Mouse (Mus musculus): ENCODE measurements around the gene Syne1. TPM values are rescaled to one million over a fixed set of nuclear protein-coding genes. Genes with fewer than 3 reads are reported as not detected.

The Syne1 gene
- polyA plus RNA-seq (2015; fragmentation: Nextera tagmentation; extraction: Ambion mirVana), result 7.3 and 7.5 TPM in 2 replicates

- 32% methylated on average over 5 of the region's 5 CpGs for WGBS
- Histone ChIP-seq H3K4me2 (replicated peaks) (peak within 1 kb of the TSS; percentile 76), H3K27ac (peak within 1 kb of the TSS; percentile 78), H3K4me3 (replicated peaks) (peak within 1 kb of the TSS; percentile 62), H3K9me3 (no peaks in the 10 kb centered on the region), H3K36me3 (no peaks in the 10 kb centered on the region), H3K4me1 (replicated peaks) (peaks cover 9% of the 10 kb centered on the region; the same call in 1 of the 2 replicates), H3K9ac (replicated peaks) (peak within 1 kb of the TSS; percentile 76), H3K27me3 (peaks cover 3% of the 10 kb centered on the region; the same call in 1 of the 2 replicates)
- ATAC-seq, result no peak
These were observed at the start of gene Syne1 for GRCm38 (mm10) chr10:5551382-5551781. Gene Syne1 (minus strand): TSS chr10:5551482.

DNA sequence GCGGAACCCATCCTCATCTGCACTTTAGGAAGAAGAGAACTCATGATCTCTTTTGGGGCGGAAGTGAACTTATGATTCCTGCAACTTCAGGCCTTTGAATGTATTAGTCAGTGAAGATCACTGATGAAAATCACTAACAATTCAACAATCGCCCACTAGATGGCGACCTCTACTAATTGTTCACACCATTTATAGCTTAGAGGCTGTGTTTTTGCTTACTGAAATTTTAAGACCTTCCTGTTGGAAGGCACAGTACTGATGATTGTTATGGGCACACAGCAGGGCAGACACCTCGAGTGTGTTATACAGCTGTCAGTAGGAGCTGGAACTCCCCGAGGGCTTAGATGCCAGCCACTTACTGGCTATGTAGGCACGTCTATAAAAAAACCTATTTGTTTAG, 48.8 kb upstream of the Syne1 start:
- no peak overlapping the region for H3K9ac ChIP-seq (replicated peaks)
- 21% methylated on average over 7 of the region's 7 CpGs for whole genome bisulfite sequencing
- no peak overlapping the region for H3K4me2 ChIP-seq (replicated peaks)
- peak; percentile 94 for ATAC-seq
- H3K27me3 ChIP-seq, result no peaks in the 10 kb centered on the region
- H3K27ac ChIP-seq, result no peak overlapping the region
- no peaks in the 10 kb centered on the region for H3K9me3 ChIP-seq
- H3K36me3 ChIP-seq, result no peaks in the 10 kb centered on the region
- H3K4me3 ChIP-seq (replicated peaks), result no peak overlapping the region
- no peaks in the 10 kb centered on the region for H3K4me1 ChIP-seq (replicated peaks)

DNA sequence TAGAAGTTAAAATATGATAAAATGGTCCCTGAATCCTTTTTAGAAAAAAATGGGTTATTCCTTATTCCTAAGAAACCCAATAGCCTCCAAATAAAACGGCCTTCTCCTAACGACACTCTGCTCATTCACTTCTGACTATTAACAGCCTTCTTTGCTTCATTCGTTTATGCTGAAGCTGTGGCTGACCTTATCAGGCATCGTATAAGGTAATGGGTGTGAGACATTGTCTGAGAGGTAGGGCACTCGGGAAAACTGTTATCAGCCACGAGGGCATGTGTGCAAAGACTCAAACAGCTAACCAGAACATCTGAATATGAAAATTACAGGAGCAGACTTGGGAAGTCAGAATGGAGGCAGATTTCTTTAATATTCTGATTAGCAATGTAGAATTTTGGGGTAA, 45.3 kb upstream of the Syne1 start:
- Histone ChIP-seq H3K4me2 (replicated peaks) (no peak overlapping the region), H3K4me1 (replicated peaks) (no peaks in the 10 kb centered on the region), H3K9ac (replicated peaks) (no peak overlapping the region), H3K4me3 (replicated peaks) (no peak overlapping the region), H3K27ac (no peak overlapping the region), H3K36me3 (no peaks in the 10 kb centered on the region), H3K9me3 (no peaks in the 10 kb centered on the region), H3K27me3 (no peaks in the 10 kb centered on the region)
- no peak for ATAC-seq
- 73% methylated on average over 6 of the region's 6 CpGs for WGBS

- Histone ChIP-seq H3K4me3 (replicated peaks) (no peak overlapping the region), H3K4me2 (replicated peaks) (no peak overlapping the region), H3K4me1 (replicated peaks) (no peaks in the 10 kb centered on the region), H3K27me3 (no peaks in the 10 kb centered on the region), H3K9ac (replicated peaks) (no peak overlapping the region), H3K9me3 (no peaks in the 10 kb centered on the region), H3K36me3 (no peaks in the 10 kb centered on the region), H3K27ac (no peak overlapping the region)
- no peak for ATAC-seq
- WGBS, result 78% methylated on average over 5 of the region's 5 CpGs
These were observed 43.2 kb upstream of the Syne1 start for GRCm38 (mm10) chr10:5594457-5594856.

- H3K4me1 ChIP-seq (replicated peaks), result no peaks in the 10 kb centered on the region
- no peak within 1 kb of the TSS for H3K9ac ChIP-seq (replicated peaks)
- no peaks in the 10 kb centered on the region for H3K36me3 ChIP-seq
- H3K27me3 ChIP-seq, result no peaks in the 10 kb centered on the region
- ATAC-seq, result no peak
- H3K27ac ChIP-seq, result no peak within 1 kb of the TSS
- no peak within 1 kb of the TSS for H3K4me3 ChIP-seq (replicated peaks)
- H3K9me3 ChIP-seq, result no peaks in the 10 kb centered on the region
- no peak within 1 kb of the TSS for H3K4me2 ChIP-seq (replicated peaks)
- 64% methylated on average over 5 of the region's 5 CpGs for WGBS
These were observed 42.2 kb upstream of the Syne1 start, which contains the start of gene Myct1 for GRCm38 (mm10) chr10:5593464-5593863. Gene Myct1 (plus strand): TSS chr10:5593775.

GRCm38 (mm10) chr10:5591996-5592395, 40.7 kb upstream of the Syne1 start:
- H3K4me3 ChIP-seq (replicated peaks), result no peak overlapping the region
- WGBS, result 87% methylated on average over 4 of the region's 4 CpGs
- ATAC-seq, result no peak
- no peaks in the 10 kb centered on the region for H3K27me3 ChIP-seq
- H3K4me1 ChIP-seq (replicated peaks), result no peaks in the 10 kb centered on the region
- no peaks in the 10 kb centered on the region for H3K36me3 ChIP-seq
- H3K27ac ChIP-seq, result no peak overlapping the region
- H3K9ac ChIP-seq (replicated peaks), result no peak overlapping the region
- H3K4me2 ChIP-seq (replicated peaks), result no peak overlapping the region
- no peaks in the 10 kb centered on the region for H3K9me3 ChIP-seq

GRCm38 (mm10) chr10:5591061-5591460, 39.8 kb upstream of the Syne1 start:
- Histone ChIP-seq H3K9ac (replicated peaks) (no peak overlapping the region), H3K36me3 (no peaks in the 10 kb centered on the region), H3K9me3 (no peaks in the 10 kb centered on the region), H3K4me1 (replicated peaks) (no peaks in the 10 kb centered on the region), H3K27ac (no peak overlapping the region), H3K4me2 (replicated peaks) (no peak overlapping the region), H3K27me3 (no peaks in the 10 kb centered on the region), H3K4me3 (replicated peaks) (no peak overlapping the region)
- WGBS, result 79% methylated on average over 2 of the region's 2 CpGs
- no peak for ATAC-seq

DNA sequence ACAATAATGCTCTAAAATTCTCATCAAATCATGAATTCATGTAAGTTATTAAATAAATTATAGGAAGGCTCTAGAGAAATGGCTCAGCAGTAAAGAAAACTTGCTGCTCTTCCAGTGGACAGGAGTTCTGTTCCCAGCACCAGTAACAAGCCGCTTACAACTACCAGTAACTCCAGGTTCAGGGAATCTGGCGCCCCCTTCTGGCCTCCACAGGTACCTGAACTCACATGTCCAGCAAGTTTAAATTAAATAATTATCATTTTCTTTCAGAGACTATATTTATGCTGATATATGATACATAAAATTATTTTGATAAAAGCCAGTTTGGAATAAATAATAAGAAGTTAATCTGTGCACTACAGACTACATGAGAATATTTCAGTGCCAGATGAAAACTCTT, 22.0 kb upstream of the Syne1 start:
- no peak overlapping the region for H3K27ac ChIP-seq
- no peak overlapping the region for H3K4me2 ChIP-seq (replicated peaks)
- no peak overlapping the region for H3K9ac ChIP-seq (replicated peaks)
- no peaks in the 10 kb centered on the region for H3K27me3 ChIP-seq
- H3K4me1 ChIP-seq (replicated peaks), result no peaks in the 10 kb centered on the region
- WGBS, result 53% methylated on average over 2 of the region's 2 CpGs
- H3K4me3 ChIP-seq (replicated peaks), result no peak overlapping the region
- no peak for ATAC-seq
- H3K9me3 ChIP-seq, result no peaks in the 10 kb centered on the region; the same call in 1 of the 2 replicates
- no peaks in the 10 kb centered on the region for H3K36me3 ChIP-seq

DNA sequence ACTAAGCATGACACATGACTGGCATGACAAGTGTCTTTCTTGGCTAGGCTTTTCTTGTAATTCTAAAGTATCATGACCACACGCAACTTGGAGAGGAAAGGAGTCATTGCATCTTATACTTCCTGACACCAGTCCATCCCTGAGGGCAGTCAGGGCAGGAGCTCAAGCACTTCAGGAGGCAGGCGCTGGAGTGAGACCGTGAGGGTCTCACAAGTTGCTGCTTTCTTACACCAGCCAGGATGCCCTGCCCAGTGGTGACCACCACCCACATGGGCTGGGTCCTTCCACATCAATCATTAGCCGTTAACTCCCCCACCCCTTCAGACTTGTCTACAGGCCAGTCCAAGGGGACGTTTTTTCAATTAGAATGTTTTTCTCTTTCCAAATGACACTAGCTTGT, 20.1 kb upstream of the Syne1 start:
- Histone ChIP-seq H3K9ac (replicated peaks) (no peak overlapping the region), H3K9me3 (no peaks in the 10 kb centered on the region; the same call in 1 of the 2 replicates), H3K4me3 (replicated peaks) (no peak overlapping the region), H3K27ac (no peak overlapping the region), H3K27me3 (no peaks in the 10 kb centered on the region), H3K36me3 (no peaks in the 10 kb centered on the region), H3K4me2 (replicated peaks) (no peak overlapping the region), H3K4me1 (replicated peaks) (no peaks in the 10 kb centered on the region)
- 80% methylated on average over 5 of the region's 5 CpGs for WGBS
- ATAC-seq, result no peak

DNA sequence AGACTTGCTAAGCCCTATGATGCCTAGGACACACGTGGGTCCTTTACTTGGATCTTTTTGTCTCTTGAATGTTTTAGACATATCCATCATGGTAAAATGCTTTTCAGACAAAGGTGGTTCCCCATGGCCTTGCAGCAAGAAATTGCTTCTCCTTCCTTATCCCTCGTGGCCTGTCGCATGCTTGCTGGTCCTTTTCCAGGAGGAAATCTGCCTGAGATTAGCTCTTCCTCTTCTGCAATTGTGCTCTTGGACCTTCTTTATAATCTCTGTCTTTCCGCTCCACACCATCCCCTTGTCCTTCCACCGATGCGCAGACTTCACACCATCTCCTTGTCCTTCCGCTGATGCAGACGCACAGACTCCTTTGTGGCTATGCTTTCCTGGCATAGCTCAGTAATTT, 18.8 kb upstream of the Syne1 start:
- no peaks in the 10 kb centered on the region for H3K36me3 ChIP-seq
- ATAC-seq, result no peak
- no peak overlapping the region for H3K27ac ChIP-seq
- H3K9me3 ChIP-seq, result no peaks in the 10 kb centered on the region; the same call in 1 of the 2 replicates
- H3K9ac ChIP-seq (replicated peaks), result no peak overlapping the region
- no peaks in the 10 kb centered on the region for H3K27me3 ChIP-seq
- no peaks in the 10 kb centered on the region for H3K4me1 ChIP-seq (replicated peaks)
- no peak overlapping the region for H3K4me2 ChIP-seq (replicated peaks)
- WGBS, result 88% methylated on average over 8 of the region's 8 CpGs
- no peak overlapping the region for H3K4me3 ChIP-seq (replicated peaks)

- Histone ChIP-seq H3K4me3 (replicated peaks) (no peak overlapping the region), H3K9me3 (no peaks in the 10 kb centered on the region), H3K27me3 (no peaks in the 10 kb centered on the region), H3K9ac (replicated peaks) (no peak overlapping the region), H3K27ac (no peak overlapping the region), H3K4me2 (replicated peaks) (no peak overlapping the region), H3K36me3 (no peaks in the 10 kb centered on the region), H3K4me1 (replicated peaks) (no peaks in the 10 kb centered on the region)
- no peak for ATAC-seq
- 89% methylated on average over 4 of the region's 4 CpGs for WGBS
These were observed 17.7 kb upstream of the Syne1 start for GRCm38 (mm10) chr10:5568991-5569390.

DNA sequence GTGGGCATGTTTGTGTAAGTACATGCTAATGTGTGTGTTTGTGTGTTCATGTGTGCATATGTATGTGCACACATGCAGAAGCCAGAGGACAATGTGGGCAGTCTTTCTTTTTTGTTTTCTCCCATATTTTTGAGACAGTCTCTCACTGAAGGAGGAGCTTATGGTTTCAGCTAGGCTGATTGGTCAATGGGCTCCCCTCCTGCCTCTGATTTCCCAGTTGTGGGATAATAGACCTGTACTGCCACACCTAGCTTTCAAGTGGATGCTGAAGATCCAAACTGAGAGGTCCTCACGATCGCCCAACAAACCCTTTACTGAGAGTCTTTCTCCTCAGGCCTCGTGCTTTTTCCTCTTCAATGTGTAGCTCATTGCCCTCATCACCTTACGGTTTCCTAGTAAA, 10.4 kb upstream of the Syne1 start:
- Histone ChIP-seq H3K9me3 (no peaks in the 10 kb centered on the region), H3K36me3 (no peaks in the 10 kb centered on the region), H3K4me2 (replicated peaks) (no peak overlapping the region), H3K9ac (replicated peaks) (no peak overlapping the region), H3K4me3 (replicated peaks) (no peak overlapping the region), H3K4me1 (replicated peaks) (no peaks in the 10 kb centered on the region), H3K27me3 (no peaks in the 10 kb centered on the region), H3K27ac (no peak overlapping the region)
- no peak for ATAC-seq
- WGBS, result 88% methylated on average over 4 of the region's 4 CpGs

- H3K27ac ChIP-seq, result no peak overlapping the region
- 83% methylated on average over 4 of the region's 4 CpGs for WGBS
- ATAC-seq, result no peak
These were observed 9.2 kb upstream of the Syne1 start for GRCm38 (mm10) chr10:5560526-5560925.

More at GRCm38 (mm10) chr10:5560526-5560925, 9.2 kb upstream of the Syne1 start:
- no peak overlapping the region for H3K9ac ChIP-seq (replicated peaks)
- H3K9me3 ChIP-seq, result no peaks in the 10 kb centered on the region
- H3K36me3 ChIP-seq, result no peaks in the 10 kb centered on the region
- H3K27me3 ChIP-seq, result no peaks in the 10 kb centered on the region
- H3K4me2 ChIP-seq (replicated peaks), result no peak overlapping the region
- H3K4me1 ChIP-seq (replicated peaks), result no peaks in the 10 kb centered on the region
- no peak overlapping the region for H3K4me3 ChIP-seq (replicated peaks)
